Mouse (Mus musculus): ENCODE measurements at regions not wholly inside any gene's neighbourhood (a gene's known extent, or its start where the extent isn't known, plus 50 kb on each side); places are given as distances from the start of the nearest gene placed in this dataset.

DNA sequence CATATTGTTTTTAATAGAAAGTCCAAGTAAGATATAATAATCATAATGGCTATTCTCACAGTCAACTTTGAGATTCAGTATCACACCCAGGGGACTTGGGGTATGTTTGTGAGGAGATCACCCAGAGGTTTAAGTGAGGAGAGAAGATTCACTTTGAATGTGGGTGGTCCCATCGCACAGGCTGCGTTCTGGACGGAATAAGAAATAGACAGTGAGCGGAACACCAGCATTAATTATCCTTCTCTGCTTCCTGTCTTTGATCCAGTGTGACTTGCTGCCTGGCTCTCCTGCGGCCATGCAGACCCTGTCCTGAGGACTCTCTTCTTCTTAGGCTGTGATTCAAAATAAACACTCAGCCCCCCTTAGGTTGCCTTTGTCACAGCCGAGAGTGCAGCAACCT, 60.6 kb upstream of the Kras start:
- no peak for DNase-seq (ENCODE audit: low spot score)
- no peak for TF ChIP-seq CTCF (IDR thresholded peaks at IDR 0.05; ENCODE audit: low read depth)
- Histone ChIP-seq H3K4me2 (ENCODE audit: low read depth, low read length) (no peak overlapping the region), H3K4me1 (ENCODE audit: insufficient read depth, low read length) (no peaks in the 10 kb centered on the region), H3K4me3 (ENCODE audit: low read length) (no peak overlapping the region), H3K9me3 (ENCODE audit: low read length) (no peaks in the 10 kb centered on the region), H3K9ac (replicated peaks; ENCODE audit: low read length) (no peak overlapping the region), H3K36me3 (ENCODE audit: insufficient read depth, low read length) (no peaks in the 10 kb centered on the region), H3K27ac (no peak overlapping the region), H3K27me3 (ENCODE audit: insufficient read depth, low read length) (no peaks in the 10 kb centered on the region)
- WGBS: 29% methylated on average over 6 of the region's 6 CpGs
- ATAC-seq: no peak

DNA sequence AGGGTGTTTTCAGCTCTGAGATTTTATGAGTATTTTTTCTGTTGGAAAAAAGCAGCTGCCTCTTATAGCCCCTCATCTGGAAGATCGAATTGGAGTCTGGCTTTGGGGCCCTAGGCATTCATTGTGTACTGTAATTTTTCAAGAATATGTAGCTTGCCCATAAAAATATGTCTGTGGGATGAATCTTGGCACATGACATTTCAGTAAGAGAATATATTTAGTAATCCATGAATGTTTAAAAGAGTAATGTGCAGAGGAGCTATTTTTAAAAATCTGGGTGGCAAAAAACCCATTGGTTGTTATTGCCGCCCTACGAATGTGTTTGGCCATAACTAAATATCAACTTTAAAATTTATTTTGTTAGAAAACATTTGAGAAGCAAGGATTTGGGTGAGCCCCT, 59.0 kb upstream of the Kras start:
- no peak overlapping the region for H3K4me3 ChIP-seq (ENCODE audit: low read length)
- H3K9ac ChIP-seq (replicated peaks; ENCODE audit: low read length): no peak overlapping the region
- no peak overlapping the region for H3K4me2 ChIP-seq (ENCODE audit: low read depth, low read length)
- ATAC-seq (no peak), DNase-seq (ENCODE audit: low spot score) (no peak)
- H3K27ac ChIP-seq: no peak overlapping the region
- no peaks in the 10 kb centered on the region for H3K36me3 ChIP-seq (ENCODE audit: insufficient read depth, low read length)
- 91% methylated on average over 3 of the region's 3 CpGs for WGBS
- H3K9me3 ChIP-seq (ENCODE audit: low read length): no peaks in the 10 kb centered on the region
- H3K27me3 ChIP-seq (ENCODE audit: insufficient read depth, low read length): no peaks in the 10 kb centered on the region
- no peak for TF ChIP-seq CTCF (IDR thresholded peaks at IDR 0.05; ENCODE audit: low read depth)
- no peaks in the 10 kb centered on the region for H3K4me1 ChIP-seq (ENCODE audit: insufficient read depth, low read length)

DNA sequence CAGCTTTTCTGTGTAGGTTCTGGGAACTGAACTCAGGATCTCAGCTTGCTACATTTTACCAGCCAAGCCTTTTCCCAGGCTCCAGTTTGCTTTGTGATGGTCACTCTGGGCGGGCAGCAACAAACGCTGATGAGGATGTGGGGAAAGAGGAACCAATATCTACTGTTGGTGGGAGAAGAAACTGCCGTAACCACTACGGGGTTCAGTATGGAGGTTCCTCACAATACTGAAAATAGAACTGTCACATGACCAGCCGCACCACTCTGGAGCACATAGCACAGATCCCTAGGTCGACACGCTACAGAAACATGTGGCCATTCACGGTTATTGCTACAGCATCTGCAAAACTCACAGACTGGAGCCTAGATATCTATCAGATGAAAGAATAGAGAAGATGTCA, 57.2 kb upstream of the Kras start:
- Histone ChIP-seq H3K36me3 (ENCODE audit: insufficient read depth, low read length) (no peaks in the 10 kb centered on the region), H3K9me3 (ENCODE audit: low read length) (no peaks in the 10 kb centered on the region), H3K4me3 (ENCODE audit: low read length) (no peak overlapping the region), H3K9ac (replicated peaks; ENCODE audit: low read length) (no peak overlapping the region), H3K27me3 (ENCODE audit: insufficient read depth, low read length) (no peaks in the 10 kb centered on the region), H3K4me1 (ENCODE audit: insufficient read depth, low read length) (no peaks in the 10 kb centered on the region), H3K27ac (no peak overlapping the region), H3K4me2 (ENCODE audit: low read depth, low read length) (no peak overlapping the region)
- WGBS: 91% methylated on average over 8 of the region's 8 CpGs
- DNase-seq (ENCODE audit: low spot score) (no peak), ATAC-seq (no peak)
- TF ChIP-seq CTCF (IDR thresholded peaks at IDR 0.05; ENCODE audit: low read depth): no peak

DNA sequence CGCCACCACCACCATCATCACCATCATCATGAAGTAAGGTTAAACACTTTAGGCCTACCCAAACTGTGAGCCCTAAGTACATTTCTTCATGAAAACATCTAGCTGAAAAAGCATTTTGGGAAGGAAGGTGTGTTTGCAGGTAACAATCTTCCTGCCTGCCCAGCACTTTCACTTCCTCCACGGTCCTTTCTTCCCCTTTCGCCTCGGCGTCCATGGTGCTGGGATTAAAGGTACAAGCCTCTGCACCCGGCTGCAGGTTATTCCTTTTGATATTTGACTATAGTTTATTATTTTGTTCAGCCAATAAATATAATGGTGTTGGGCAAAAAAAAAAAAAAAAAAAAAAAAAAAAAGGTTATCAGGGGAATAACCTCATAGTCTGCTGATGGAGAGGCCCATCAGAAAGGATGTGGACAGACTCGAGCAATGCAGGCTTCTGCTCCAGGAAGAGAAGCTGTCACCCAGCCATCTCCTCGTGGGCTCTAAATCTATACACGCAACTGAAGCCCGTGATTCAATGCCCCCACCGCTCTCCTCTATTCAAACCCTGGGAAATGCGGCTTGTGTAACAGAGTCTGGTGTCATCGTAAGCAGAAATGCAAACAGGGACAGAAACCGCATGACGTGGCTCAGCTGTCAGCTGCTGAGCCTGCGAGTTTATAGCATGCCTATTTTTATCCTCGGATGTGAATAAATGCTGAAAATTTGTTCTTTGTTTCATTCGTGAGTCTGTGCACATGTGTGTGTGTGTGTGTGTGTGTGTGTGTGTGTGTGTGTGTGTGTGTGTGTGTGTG, 56.5 kb upstream of the Kras start:
- H3K36me3 ChIP-seq (ENCODE audit: insufficient read depth, low read length): no peaks in the 10 kb centered on the region
- 64% methylated on average over 18 of the region's 18 CpGs for WGBS
- DNase-seq (ENCODE audit: low spot score): peak; percentile 28
- TF ChIP-seq CTCF (IDR thresholded peaks at IDR 0.05; ENCODE audit: low read depth): no peak
- H3K4me2 ChIP-seq (ENCODE audit: low read depth, low read length): no peak overlapping the region
- H3K4me1 ChIP-seq (ENCODE audit: insufficient read depth, low read length): no peaks in the 10 kb centered on the region
- no peak overlapping the region for H3K9ac ChIP-seq (replicated peaks; ENCODE audit: low read length)
- H3K27me3 ChIP-seq (ENCODE audit: insufficient read depth, low read length): no peaks in the 10 kb centered on the region
- no peaks in the 10 kb centered on the region for H3K9me3 ChIP-seq (ENCODE audit: low read length)
- ATAC-seq: no peak
- H3K4me3 ChIP-seq (ENCODE audit: low read length): no peak overlapping the region
- no peak overlapping the region for H3K27ac ChIP-seq

DNA sequence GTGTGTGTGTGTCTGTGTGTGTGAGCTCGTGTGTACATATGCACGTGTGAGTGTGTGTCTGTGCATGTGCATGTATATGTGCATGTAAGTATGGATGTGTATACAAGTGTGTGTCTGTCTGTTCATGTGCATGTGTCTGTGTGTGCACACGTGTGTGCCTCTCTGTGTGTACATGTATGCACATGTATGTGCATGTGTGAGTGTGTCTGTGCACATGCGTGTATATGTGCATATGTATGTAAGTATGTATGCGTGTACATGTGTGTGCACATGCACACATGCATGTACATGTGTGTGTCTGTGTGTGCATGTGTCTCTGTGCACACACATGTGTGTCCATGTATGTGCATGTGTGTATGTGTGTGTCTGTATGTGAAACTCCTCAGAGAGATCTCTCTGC, 55.6 kb upstream of the Kras start:
- no peak for DNase-seq (ENCODE audit: low spot score)
- ATAC-seq: no peak
- H3K27me3 ChIP-seq (ENCODE audit: insufficient read depth, low read length): no peaks in the 10 kb centered on the region
- no peak overlapping the region for H3K9ac ChIP-seq (replicated peaks; ENCODE audit: low read length)
- H3K36me3 ChIP-seq (ENCODE audit: insufficient read depth, low read length): no peaks in the 10 kb centered on the region
- TF ChIP-seq CTCF (IDR thresholded peaks at IDR 0.05; ENCODE audit: low read depth): no peak
- H3K9me3 ChIP-seq (ENCODE audit: low read length): no peaks in the 10 kb centered on the region
- H3K4me3 ChIP-seq (ENCODE audit: low read length): no peak overlapping the region
- peaks cover 2% of the 10 kb centered on the region; the same call in 1 of the 2 replicates for H3K4me1 ChIP-seq (ENCODE audit: insufficient read depth, low read length)
- 96% methylated on average over 5 of the region's 5 CpGs for WGBS
- no peak overlapping the region for H3K27ac ChIP-seq
- H3K4me2 ChIP-seq (ENCODE audit: low read depth, low read length): no peak overlapping the region

DNA sequence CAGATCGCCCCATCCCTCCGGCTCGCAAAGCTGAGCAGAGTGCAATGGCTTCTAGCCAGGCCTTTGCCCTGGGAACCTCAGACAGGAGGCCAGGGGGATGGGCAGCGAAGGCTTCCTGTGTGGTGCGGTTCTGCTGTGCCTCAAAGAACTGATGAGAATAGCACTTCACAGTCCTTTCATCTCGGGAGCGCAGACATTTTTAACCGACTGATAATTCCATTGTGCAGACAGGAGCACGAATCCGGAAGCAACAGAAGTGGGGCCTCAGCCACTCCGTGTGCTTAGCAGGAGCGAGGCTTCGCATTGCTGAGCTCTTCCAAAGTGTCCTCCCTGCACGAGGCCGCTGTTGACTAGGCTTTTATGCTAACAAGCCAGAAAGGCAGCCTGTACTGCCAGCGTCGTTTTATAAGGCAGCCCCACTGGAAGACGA, 53.6 kb upstream of the Kras start:
- peak overlapping the region; percentile 9 for H3K4me3 ChIP-seq (ENCODE audit: low read length)
- ATAC-seq: peak; percentile 77

More for the DNA sequence above, 53.6 kb upstream of the Kras start:
- H3K9ac ChIP-seq (replicated peaks; ENCODE audit: low read length): peak overlapping the region; percentile 25; the same call in 1 of the 2 replicates
- peak overlapping the region; percentile 42 for H3K4me2 ChIP-seq (ENCODE audit: low read depth, low read length)
- H3K4me1 ChIP-seq (ENCODE audit: insufficient read depth, low read length): peaks cover 7% of the 10 kb centered on the region; the same call in 1 of the 2 replicates
- H3K27ac ChIP-seq: peak overlapping the region; percentile 23; the same call in 1 of the 2 replicates
- H3K36me3 ChIP-seq (ENCODE audit: insufficient read depth, low read length): no peaks in the 10 kb centered on the region
- H3K9me3 ChIP-seq (ENCODE audit: low read length): no peaks in the 10 kb centered on the region
- TF ChIP-seq CTCF (IDR thresholded peaks at IDR 0.05; ENCODE audit: low read depth): no peak
- H3K27me3 ChIP-seq (ENCODE audit: insufficient read depth, low read length): no peaks in the 10 kb centered on the region
- peak; percentile 67 for DNase-seq (ENCODE audit: low spot score)
- 8% methylated on average over 18 of the region's 18 CpGs for WGBS
